Mouse (Mus musculus): ENCODE data around the gene Zfp658.
A peak's percentile ranks its signal among the peaks of the same experiment; 100 is the strongest.

Zfp658 gene

DNA sequence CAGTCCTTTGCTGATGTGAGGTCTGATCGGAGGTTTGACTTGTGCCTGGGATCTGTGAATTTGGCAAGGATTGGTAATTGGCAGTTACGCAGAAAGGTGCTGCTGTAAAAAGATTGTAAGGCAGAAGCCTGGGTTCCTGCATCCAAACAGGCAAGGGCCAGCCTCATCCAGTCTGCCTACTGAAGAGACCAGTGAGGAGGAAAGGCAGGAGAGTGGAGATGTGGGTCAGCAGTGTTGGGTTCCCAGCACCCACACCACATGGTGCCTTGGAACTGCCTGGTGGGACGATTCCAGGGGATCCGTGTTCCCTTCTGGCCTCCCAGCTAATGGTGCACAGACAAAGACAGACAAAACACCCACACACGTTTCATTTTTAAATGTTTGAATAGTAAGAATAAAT lies 18.5 kb downstream of the Zfp658 start:
- no peak for DNase-seq (ENCODE audit: low read depth)

- DNase-seq (ENCODE audit: low read depth), result peak; percentile 29
Measured at GRCm38 (mm10) chr7:43584790-43585189, 22.7 kb downstream of the Zfp658 start.

- no peak for DNase-seq (ENCODE audit: low read depth)
Measured at GRCm38 (mm10) chr7:43601884-43602283, 39.8 kb downstream of the Zfp658 start.

DNA sequence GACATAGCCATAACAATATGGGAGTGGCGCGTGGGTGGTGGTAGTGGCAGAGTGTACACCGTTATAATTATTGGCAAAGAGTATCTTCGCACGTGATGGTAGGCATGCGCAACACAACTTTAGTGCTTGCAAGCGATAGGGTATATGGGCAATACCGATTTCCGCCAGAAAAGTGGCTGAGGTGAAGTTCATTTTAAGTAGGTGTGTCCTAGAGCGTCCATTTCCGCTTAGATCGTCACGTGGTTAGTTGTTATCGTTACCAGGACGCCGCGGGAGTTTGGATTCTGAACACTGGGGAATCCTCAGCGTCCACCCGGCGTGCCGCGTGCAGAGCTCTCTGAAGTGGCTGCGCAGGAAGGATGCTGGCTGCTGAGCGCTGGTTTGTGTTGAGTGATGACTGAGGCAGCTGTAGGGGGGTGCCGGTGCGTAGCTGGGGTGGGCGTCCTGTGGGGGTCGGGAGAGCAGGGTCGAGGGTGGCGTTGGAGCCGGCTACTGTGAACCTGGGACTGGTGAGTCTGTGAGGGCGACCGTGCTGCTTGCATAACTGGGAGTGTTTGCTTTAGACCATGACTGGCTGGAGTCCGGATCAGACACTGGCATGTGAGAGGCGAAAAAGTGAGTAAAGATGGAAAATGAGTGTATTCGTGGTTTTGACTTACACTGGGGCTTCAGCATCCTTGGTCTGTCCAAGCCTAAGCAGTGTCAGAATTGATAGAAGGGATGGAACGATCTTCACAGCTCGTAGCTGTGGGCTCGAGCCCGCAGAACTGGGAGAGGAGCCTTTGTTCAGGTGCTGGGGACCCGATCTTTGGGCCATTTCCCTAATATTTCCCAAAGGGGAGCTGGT lies 45.1 kb downstream of the Zfp658 start, which contains the start of gene Zfp819:
Gene Zfp819 (plus strand): TSS at position 274 of the 847 bp plus-strand sequence.
- DNase-seq (ENCODE audit: low read depth), result peak; percentile 70

- DNase-seq (ENCODE audit: low read depth), result no peak
Measured at GRCm38 (mm10) chr7:43607743-43608287, 45.8 kb downstream of the Zfp658 start.

DNA sequence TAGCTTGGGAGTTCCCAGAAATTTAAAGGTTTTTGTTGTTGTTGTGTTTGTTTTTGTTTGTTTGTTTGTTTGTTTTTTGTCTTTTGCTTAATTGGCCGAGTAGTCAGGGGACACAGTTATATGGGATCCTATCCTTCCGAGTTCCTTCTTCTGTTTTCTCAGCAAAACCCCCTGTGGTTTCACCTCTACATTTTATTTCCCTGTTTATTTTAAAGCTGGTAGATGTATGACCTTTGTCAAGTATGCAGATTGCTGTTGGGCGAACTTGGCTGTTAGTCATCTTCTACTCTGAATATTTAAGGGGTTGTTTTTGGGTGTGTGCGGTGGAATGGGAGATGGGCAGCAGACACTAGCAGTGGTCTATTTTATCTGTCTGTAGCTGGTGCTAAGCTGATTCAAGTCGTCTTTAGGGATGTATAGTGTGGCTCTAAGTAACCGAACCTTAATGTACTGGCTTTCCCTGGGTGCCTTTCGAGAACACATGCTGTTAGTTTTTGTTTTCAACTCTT lies 46.3 kb downstream of the Zfp658 start:
- no peak for DNase-seq (ENCODE audit: low read depth)

- DNase-seq (ENCODE audit: low read depth), result no peak
Measured at GRCm38 (mm10) chr7:43613816-43614551, 51.9 kb downstream of the Zfp658 start.

- no peak for DNase-seq (ENCODE audit: low read depth)
Measured at GRCm38 (mm10) chr7:43622927-43623326, 60.9 kb downstream of the Zfp658 start.

DNA sequence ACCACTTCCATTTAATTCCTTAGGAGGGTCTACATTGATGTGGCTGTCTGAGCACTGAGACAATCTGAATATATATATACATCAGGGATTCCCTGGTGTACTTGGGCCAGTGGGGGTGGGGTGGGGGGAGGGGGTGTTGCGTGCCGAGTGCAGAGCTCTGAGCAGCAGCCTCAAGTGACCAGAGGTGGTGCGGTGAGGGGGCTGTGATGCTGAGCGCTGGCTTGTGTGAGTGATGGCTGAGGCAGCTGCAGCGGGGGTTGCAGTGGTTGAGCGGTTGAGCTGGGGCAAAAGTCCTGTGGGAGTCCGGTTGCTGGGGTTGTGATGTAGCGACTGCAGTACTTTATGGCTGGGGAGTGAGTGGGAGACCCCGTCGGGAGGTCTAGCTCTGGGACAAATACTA lies 61.8 kb downstream of the Zfp658 start:
- no peak for DNase-seq (ENCODE audit: low read depth)
